Mouse (Mus musculus) stomach, embryonic 16.5 days (tissue): Measurements from ENCODE around the gene Hck. TPM values are rescaled to one million over a fixed set of nuclear protein-coding genes. Genes with fewer than 3 reads are reported as not detected.

Experiments
- ATAC-seq: fragments of 200-750 bp; cut with Nextera tagmentation; 2 replicates; pipeline ENCODE4 v1.8.0; 2017; ENCODE audit warnings: moderate number of reproducible peaks, moderate TSS enrichment; ENCODE audit not compliant: insufficient read depth, low FRiP score
- H3K27ac ChIP-seq: fragments of 300-500 bp; sonication (generic); 2 replicates; pipeline ENCODE4 v1.5.1; 2014; ENCODE audit warnings: low read length
- H3K27me3 ChIP-seq: fragments of 300-500 bp; sonication (generic); 2 replicates; pipeline ENCODE4 v1.6.1; 2014; ENCODE audit warnings: low read length, control low read depth, mixed read lengths; ENCODE audit not compliant: control insufficient read depth, insufficient read depth
- H3K36me3 ChIP-seq: fragments of 300-500 bp; sonication (generic); 2 replicates; pipeline ENCODE4 v1.6.1; 2014; ENCODE audit warnings: low read length; ENCODE audit not compliant: control insufficient read depth, insufficient read depth
- H3K4me1 ChIP-seq: fragments of 300-500 bp; sonication (generic); 2 replicates; pipeline ENCODE4 v1.6.1; 2014; ENCODE audit warnings: low read length, control low read depth, mixed read lengths; ENCODE audit not compliant: control insufficient read depth, insufficient read depth
- H3K4me2 ChIP-seq: fragments of 300-500 bp; sonication (generic); 2 replicates; pipeline ENCODE4 v1.6.1; 2014; ENCODE audit warnings: low read depth, low read length, mixed read lengths
- H3K4me3 ChIP-seq: fragments of 300-500 bp; sonication (generic); replicated peaks from 2 replicates; pipeline ENCODE4 v1.5.1; 2014; ENCODE audit warnings: mild to moderate bottlenecking, low read length
- H3K9ac ChIP-seq: fragments of 300-500 bp; sonication (generic); 2 replicates; pipeline ENCODE4 v1.6.1; 2014; ENCODE audit warnings: low read length
- H3K9me3 ChIP-seq: fragments of 300-500 bp; sonication (generic); replicated peaks from 2 replicates; pipeline ENCODE4 v1.6.1; 2016; ENCODE audit warnings: low read length, control low read depth; ENCODE audit not compliant: control insufficient read depth
- WGBS: fragments of 180-500 bp; shearing (Covaris S2); extraction: QIAGEN DNeasy Blood & Tissue Kit; methylation state at CpG from one replicate; pipeline ENCODE4 v1.1.7; 2014; 5-methylcytosine and 5-hydroxymethylcytosine counted together
- polyA plus RNA-seq: library from polyadenylated mRNA; unstranded; fragments of >200 nt; fragmentation: Nextera tagmentation; extraction: Ambion mirVana; gene quantifications from 2 replicates; pipeline ENCODE4 v1.2.1, GENCODE M21; 2015

Hck gene
- polyA plus RNA-seq, 1 experiment from 2014 or later: 6.2 TPM

- Histone ChIP-seq H3K9ac (no peak overlapping the region), H3K27ac (no peak overlapping the region), H3K9me3 (no peaks in the 10 kb centered on the region), H3K27me3 (no peaks in the 10 kb centered on the region), H3K4me3 (no peak overlapping the region), H3K36me3 (no peaks in the 10 kb centered on the region), H3K4me2 (no peak overlapping the region), H3K4me1 (no peaks in the 10 kb centered on the region)
- WGBS: 64% methylated on average over 4 of the region's 4 CpGs
- no peak for ATAC-seq
Measured at GRCm38 (mm10) chr2:153153033-153153450, 44.8 kb downstream of the Hck start.

GRCm38 (mm10) chr2:153157270-153157669 lies 49.0 kb downstream of the Hck start:
- H3K9ac ChIP-seq: no peak overlapping the region
- H3K9me3 ChIP-seq: no peaks in the 10 kb centered on the region
- H3K4me3 ChIP-seq: no peak overlapping the region
- WGBS: 75% methylated on average over 1 of the region's 3 CpGs
- no peaks in the 10 kb centered on the region for H3K36me3 ChIP-seq
- no peak overlapping the region for H3K27ac ChIP-seq
- H3K4me2 ChIP-seq: no peak overlapping the region
- no peaks in the 10 kb centered on the region for H3K27me3 ChIP-seq
- ATAC-seq: no peak
- peaks cover 4% of the 10 kb centered on the region; the same call in 1 of the 2 replicates for H3K4me1 ChIP-seq

GRCm38 (mm10) chr2:153160133-153160532 lies 51.9 kb downstream of the Hck start:
- H3K9ac ChIP-seq: no peak overlapping the region
- no peak overlapping the region for H3K4me3 ChIP-seq
- H3K36me3 ChIP-seq: no peaks in the 10 kb centered on the region
- H3K4me2 ChIP-seq: no peak overlapping the region
- H3K27me3 ChIP-seq: no peaks in the 10 kb centered on the region
- no peak overlapping the region for H3K27ac ChIP-seq
- ATAC-seq: no peak
- no peaks in the 10 kb centered on the region for H3K9me3 ChIP-seq
- peaks cover 7% of the 10 kb centered on the region; the same call in 1 of the 2 replicates for H3K4me1 ChIP-seq
- WGBS: 86% methylated on average over 5 of the region's 5 CpGs

GRCm38 (mm10) chr2:153160844-153161683 lies 52.8 kb downstream of the Hck start, which contains the start of gene Tm9sf4:
Gene Tm9sf4 (plus strand): TSS chr2:153161303.
- peak within 1 kb of the TSS; percentile 98 for H3K4me2 ChIP-seq
- peaks cover 7% of the 10 kb centered on the region; the same call in 1 of the 2 replicates for H3K4me1 ChIP-seq
- H3K9ac ChIP-seq: peak within 1 kb of the TSS; percentile 96
- H3K4me3 ChIP-seq: peak within 1 kb of the TSS; percentile 99
- H3K27me3 ChIP-seq: no peaks in the 10 kb centered on the region
- peak within 1 kb of the TSS; percentile 96 for H3K27ac ChIP-seq
- H3K36me3 ChIP-seq: no peaks in the 10 kb centered on the region
- peak; percentile 89 for ATAC-seq
- H3K9me3 ChIP-seq: no peaks in the 10 kb centered on the region
- WGBS: 8% methylated on average over 34 of the region's 34 CpGs

GRCm38 (mm10) chr2:153161684-153162080 lies 53.4 kb downstream of the Hck start:
- Histone ChIP-seq H3K4me3 (peak overlapping the region; percentile 99), H3K27ac (peak overlapping the region; percentile 96), H3K9ac (peak overlapping the region; percentile 96), H3K27me3 (no peaks in the 10 kb centered on the region), H3K9me3 (no peaks in the 10 kb centered on the region), H3K36me3 (no peaks in the 10 kb centered on the region), H3K4me2 (peak overlapping the region; percentile 98), H3K4me1 (peaks cover 7% of the 10 kb centered on the region; the same call in 1 of the 2 replicates)
- under 1% methylated on average over 16 of the region's 16 CpGs for WGBS
- ATAC-seq: peak; percentile 44; the same call in 1 of the 2 replicates

GRCm38 (mm10) chr2:153167136-153167535 lies 58.9 kb downstream of the Hck start:
- 79% methylated on average over 6 of the region's 6 CpGs for WGBS

GRCm38 (mm10) chr2:153168134-153168820 lies 60.0 kb downstream of the Hck start:
- Histone ChIP-seq H3K36me3 (no peaks in the 10 kb centered on the region), H3K9ac (no peak overlapping the region), H3K4me2 (no peak overlapping the region), H3K9me3 (no peaks in the 10 kb centered on the region), H3K27me3 (no peaks in the 10 kb centered on the region), H3K27ac (peak overlapping the region; percentile 27; the same call in 1 of the 2 replicates), H3K4me3 (no peak overlapping the region), H3K4me1 (peaks cover 14% of the 10 kb centered on the region)
- ATAC-seq: no peak
- 34% methylated on average over 2 of the region's 2 CpGs for WGBS

More at GRCm38 (mm10) chr2:153167136-153167535, 58.9 kb downstream of the Hck start:
- H3K36me3 ChIP-seq: no peaks in the 10 kb centered on the region
- no peaks in the 10 kb centered on the region for H3K9me3 ChIP-seq
- H3K4me2 ChIP-seq: no peak overlapping the region
- no peak overlapping the region for H3K4me3 ChIP-seq
- H3K9ac ChIP-seq: no peak overlapping the region
- no peaks in the 10 kb centered on the region for H3K27me3 ChIP-seq
- ATAC-seq: no peak
- peaks cover 18% of the 10 kb centered on the region for H3K4me1 ChIP-seq
- no peak overlapping the region for H3K27ac ChIP-seq

GRCm38 (mm10) chr2:153170490-153171224 lies 62.4 kb downstream of the Hck start:
- H3K27me3 ChIP-seq: no peaks in the 10 kb centered on the region
- no peak overlapping the region for H3K27ac ChIP-seq
- H3K9me3 ChIP-seq: no peaks in the 10 kb centered on the region
- H3K4me3 ChIP-seq: no peak overlapping the region
- no peak overlapping the region for H3K9ac ChIP-seq
- H3K4me1 ChIP-seq: peaks cover 14% of the 10 kb centered on the region
- no peak for ATAC-seq
- H3K4me2 ChIP-seq: no peak overlapping the region
- H3K36me3 ChIP-seq: no peaks in the 10 kb centered on the region
- 80% methylated on average over 9 of the region's 9 CpGs for WGBS
